Mouse (Mus musculus): ENCODE results near the gene Cab39. TPM values are rescaled to one million over a fixed set of nuclear protein-coding genes. Genes with fewer than 3 reads are reported as not detected.
A peak's percentile ranks its signal among the peaks of the same experiment; 100 is the strongest.

Gene Cab39
- polyA plus RNA-seq (2014; fragmentation: Nextera tagmentation; extraction: Ambion mirVana), result 74.8 and 94.5 TPM in 2 replicates

GRCm38 (mm10) chr1:85793208-85794105 lies at the start of gene Cab39:
Gene Cab39 (plus strand): TSS chr1:85793441.
- H3K27me3 ChIP-seq (ENCODE audit: control insufficient read depth, insufficient read depth, low read length), result no peaks in the 10 kb centered on the region
- H3K36me3 ChIP-seq (ENCODE audit: control insufficient read depth, insufficient read depth, low read length), result 0 out of 2 replicates have a peak, but pooled peaks cover 2% of the 10 kb centered on the region
- H3K27ac ChIP-seq (replicated peaks; ENCODE audit: low read depth, low read length), result peak within 1 kb of the TSS; percentile 96
- H3K9ac ChIP-seq (replicated peaks; ENCODE audit: low read length), result peak within 1 kb of the TSS; percentile 97
- DNase-seq (peak; percentile 97), ATAC-seq (ENCODE audit: low FRiP score, low TSS enrichment) (peak; percentile 93)
- H3K9me3 ChIP-seq (ENCODE audit: control insufficient read depth, low read length), result no peaks in the 10 kb centered on the region
- H3K4me3 ChIP-seq (replicated peaks; ENCODE audit: low read depth, low read length), result peak within 1 kb of the TSS; percentile 95
- under 1% methylated on average over 106 of the region's 118 CpGs for WGBS
- H3K4me1 ChIP-seq (ENCODE audit: control insufficient read depth, insufficient read depth, low read length), result peaks cover 13% of the 10 kb centered on the region; the same call in 1 of the 2 replicates
- peak within 1 kb of the TSS; percentile 82 for H3K4me2 ChIP-seq (ENCODE audit: low read length)

GRCm38 (mm10) chr1:85744539-85744938 lies 48.7 kb upstream of the Cab39 start:
- Histone ChIP-seq H3K9me3 (ENCODE audit: control insufficient read depth, low read length) (no peaks in the 10 kb centered on the region), H3K27ac (replicated peaks; ENCODE audit: low read depth, low read length) (no peak overlapping the region), H3K4me2 (ENCODE audit: low read length) (no peak overlapping the region), H3K4me3 (replicated peaks; ENCODE audit: low read depth, low read length) (no peak overlapping the region), H3K4me1 (ENCODE audit: control insufficient read depth, insufficient read depth, low read length) (0 out of 2 replicates have a peak, but pooled peaks cover 4% of the 10 kb centered on the region), H3K9ac (replicated peaks; ENCODE audit: low read length) (no peak overlapping the region), H3K27me3 (ENCODE audit: control insufficient read depth, insufficient read depth, low read length) (no peaks in the 10 kb centered on the region), H3K36me3 (ENCODE audit: control insufficient read depth, insufficient read depth, low read length) (no peaks in the 10 kb centered on the region)
- no peak for ATAC-seq (ENCODE audit: low FRiP score, low TSS enrichment)
- DNase-seq, result no peak
- 91% methylated on average over 3 of the region's 3 CpGs for WGBS

GRCm38 (mm10) chr1:85746511-85746910 lies 46.7 kb upstream of the Cab39 start:
- Histone ChIP-seq H3K4me1 (ENCODE audit: control insufficient read depth, insufficient read depth, low read length) (peaks cover 7% of the 10 kb centered on the region; the same call in 1 of the 2 replicates), H3K27ac (replicated peaks; ENCODE audit: low read depth, low read length) (no peak overlapping the region), H3K4me2 (ENCODE audit: low read length) (no peak overlapping the region), H3K9ac (replicated peaks; ENCODE audit: low read length) (no peak overlapping the region), H3K27me3 (ENCODE audit: control insufficient read depth, insufficient read depth, low read length) (no peaks in the 10 kb centered on the region), H3K4me3 (replicated peaks; ENCODE audit: low read depth, low read length) (no peak overlapping the region), H3K36me3 (ENCODE audit: control insufficient read depth, insufficient read depth, low read length) (no peaks in the 10 kb centered on the region), H3K9me3 (ENCODE audit: control insufficient read depth, low read length) (no peaks in the 10 kb centered on the region)
- DNase-seq, result no peak
- no peak for ATAC-seq (ENCODE audit: low FRiP score, low TSS enrichment)
- 89% methylated on average over 5 of the region's 5 CpGs for WGBS

- Histone ChIP-seq H3K36me3 (ENCODE audit: control insufficient read depth, insufficient read depth, low read length) (no peaks in the 10 kb centered on the region), H3K4me1 (ENCODE audit: control insufficient read depth, insufficient read depth, low read length) (peaks cover 4% of the 10 kb centered on the region; the same call in 1 of the 2 replicates), H3K4me3 (replicated peaks; ENCODE audit: low read depth, low read length) (no peak overlapping the region), H3K27ac (replicated peaks; ENCODE audit: low read depth, low read length) (no peak overlapping the region), H3K27me3 (ENCODE audit: control insufficient read depth, insufficient read depth, low read length) (no peaks in the 10 kb centered on the region), H3K9me3 (ENCODE audit: control insufficient read depth, low read length) (no peaks in the 10 kb centered on the region), H3K9ac (replicated peaks; ENCODE audit: low read length) (no peak overlapping the region), H3K4me2 (ENCODE audit: low read length) (no peak overlapping the region)
- WGBS, result 76% methylated on average over 2 of the region's 2 CpGs
- peak; percentile 20 for DNase-seq
- no peak for ATAC-seq (ENCODE audit: low FRiP score, low TSS enrichment)
Observed at GRCm38 (mm10) chr1:85749829-85750228, 43.4 kb upstream of the Cab39 start.

GRCm38 (mm10) chr1:85750650-85751049 lies 42.6 kb upstream of the Cab39 start:
- Histone ChIP-seq H3K4me1 (ENCODE audit: control insufficient read depth, insufficient read depth, low read length) (peaks cover 4% of the 10 kb centered on the region; the same call in 1 of the 2 replicates), H3K4me2 (ENCODE audit: low read length) (no peak overlapping the region), H3K36me3 (ENCODE audit: control insufficient read depth, insufficient read depth, low read length) (no peaks in the 10 kb centered on the region), H3K27ac (replicated peaks; ENCODE audit: low read depth, low read length) (no peak overlapping the region), H3K27me3 (ENCODE audit: control insufficient read depth, insufficient read depth, low read length) (no peaks in the 10 kb centered on the region), H3K4me3 (replicated peaks; ENCODE audit: low read depth, low read length) (no peak overlapping the region), H3K9me3 (ENCODE audit: control insufficient read depth, low read length) (no peaks in the 10 kb centered on the region), H3K9ac (replicated peaks; ENCODE audit: low read length) (no peak overlapping the region)
- ATAC-seq (ENCODE audit: low FRiP score, low TSS enrichment) (no peak), DNase-seq (no peak)
- 92% methylated on average over 4 of the region's 4 CpGs for WGBS

GRCm38 (mm10) chr1:85751494-85751893 lies 41.7 kb upstream of the Cab39 start:
- DNase-seq (peak; percentile 30), ATAC-seq (ENCODE audit: low FRiP score, low TSS enrichment) (no peak)
- peaks cover 4% of the 10 kb centered on the region; the same call in 1 of the 2 replicates for H3K4me1 ChIP-seq (ENCODE audit: control insufficient read depth, insufficient read depth, low read length)
- no peak overlapping the region for H3K9ac ChIP-seq (replicated peaks; ENCODE audit: low read length)
- no peaks in the 10 kb centered on the region for H3K36me3 ChIP-seq (ENCODE audit: control insufficient read depth, insufficient read depth, low read length)
- no peaks in the 10 kb centered on the region for H3K27me3 ChIP-seq (ENCODE audit: control insufficient read depth, insufficient read depth, low read length)
- no peak overlapping the region for H3K4me3 ChIP-seq (replicated peaks; ENCODE audit: low read depth, low read length)
- 37% methylated on average over 6 of the region's 6 CpGs for WGBS
- no peaks in the 10 kb centered on the region for H3K9me3 ChIP-seq (ENCODE audit: control insufficient read depth, low read length)
- no peak overlapping the region for H3K4me2 ChIP-seq (ENCODE audit: low read length)
- H3K27ac ChIP-seq (replicated peaks; ENCODE audit: low read depth, low read length), result no peak overlapping the region

- ATAC-seq (ENCODE audit: low FRiP score, low TSS enrichment) (no peak), DNase-seq (no peak)
- Histone ChIP-seq H3K9me3 (ENCODE audit: control insufficient read depth, low read length) (no peaks in the 10 kb centered on the region), H3K27ac (replicated peaks; ENCODE audit: low read depth, low read length) (no peak overlapping the region), H3K9ac (replicated peaks; ENCODE audit: low read length) (no peak overlapping the region), H3K27me3 (ENCODE audit: control insufficient read depth, insufficient read depth, low read length) (no peaks in the 10 kb centered on the region), H3K4me2 (ENCODE audit: low read length) (no peak overlapping the region), H3K4me3 (replicated peaks; ENCODE audit: low read depth, low read length) (no peak overlapping the region), H3K36me3 (ENCODE audit: control insufficient read depth, insufficient read depth, low read length) (no peaks in the 10 kb centered on the region), H3K4me1 (ENCODE audit: control insufficient read depth, insufficient read depth, low read length) (peaks cover 4% of the 10 kb centered on the region; the same call in 1 of the 2 replicates)
- WGBS, result 72% methylated on average over 11 of the region's 11 CpGs
Observed at GRCm38 (mm10) chr1:85751932-85752680, 41.1 kb upstream of the Cab39 start.

GRCm38 (mm10) chr1:85757531-85758230 lies 35.6 kb upstream of the Cab39 start:
- Histone ChIP-seq H3K36me3 (ENCODE audit: control insufficient read depth, insufficient read depth, low read length) (no peaks in the 10 kb centered on the region), H3K9ac (replicated peaks; ENCODE audit: low read length) (no peak overlapping the region), H3K4me2 (ENCODE audit: low read length) (no peak overlapping the region), H3K9me3 (ENCODE audit: control insufficient read depth, low read length) (no peaks in the 10 kb centered on the region), H3K27ac (replicated peaks; ENCODE audit: low read depth, low read length) (no peak overlapping the region), H3K4me1 (ENCODE audit: control insufficient read depth, insufficient read depth, low read length) (no peaks in the 10 kb centered on the region), H3K27me3 (ENCODE audit: control insufficient read depth, insufficient read depth, low read length) (no peaks in the 10 kb centered on the region), H3K4me3 (replicated peaks; ENCODE audit: low read depth, low read length) (no peak overlapping the region)
- 88% methylated on average over 6 of the region's 6 CpGs for WGBS
- ATAC-seq (ENCODE audit: low FRiP score, low TSS enrichment) (no peak), DNase-seq (no peak)

Measured in midbrain, embryonic 14.5 days (tissue).